Mouse (Mus musculus): ENCODE data around the gene Bricd5.

Gene Bricd5

DNA sequence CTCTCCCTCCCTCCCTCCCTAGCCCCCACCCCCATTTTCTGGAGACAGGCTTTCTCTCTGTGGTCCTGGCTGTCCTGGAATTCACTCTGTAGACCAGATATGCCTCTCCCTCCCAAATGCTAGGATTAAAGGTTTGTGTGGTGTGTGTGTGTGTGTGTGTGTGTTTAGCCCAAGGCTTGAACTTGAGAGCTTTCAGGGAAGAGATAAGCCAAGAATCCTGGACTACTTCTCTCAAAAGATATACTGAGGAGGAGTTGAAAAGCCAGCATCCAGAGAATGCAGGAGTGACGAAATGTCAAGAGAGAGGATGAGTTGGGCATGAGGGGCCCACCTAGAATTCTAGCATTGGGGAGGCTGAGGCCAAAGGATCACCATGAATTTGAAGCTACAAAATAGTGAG lies 10.8 kb upstream of the Bricd5 start:
- DNase-seq (ENCODE audit: low spot score in 2 of 2) = no peak

GRCm38 (mm10) chr17:24463374-24464133 lies 10.1 kb upstream of the Bricd5 start:
- no peak for DNase-seq (ENCODE audit: low spot score in 2 of 2)

GRCm38 (mm10) chr17:24468636-24469246 lies 4.9 kb upstream of the Bricd5 start:
- DNase-seq (ENCODE audit: low spot score in 2 of 2) = no peak

- DNase-seq (ENCODE audit: low spot score in 2 of 2) = no peak
Observed at GRCm38 (mm10) chr17:24469336-24469909, 4.3 kb upstream of the Bricd5 start.

GRCm38 (mm10) chr17:24469910-24470602 lies 3.6 kb upstream of the Bricd5 start, which contains the start of the genes E4f1 and Pgp:
E4f1 (minus strand) TSS chr17:24470313.
Pgp (plus strand) TSS chr17:24470392.
- DNase-seq (ENCODE audit: low spot score in 2 of 2) = peak; percentile 98

GRCm38 (mm10) chr17:24470701-24471527 lies 2.8 kb upstream of the Bricd5 start:
- peak in 1 of 2 experiments; percentile 37 for DNase-seq (ENCODE audit: low spot score in 2 of 2)

GRCm38 (mm10) chr17:24472512-24472911 lies 1.2 kb upstream of the Bricd5 start:
- no peak for DNase-seq (ENCODE audit: low spot score in 2 of 2)

DNA sequence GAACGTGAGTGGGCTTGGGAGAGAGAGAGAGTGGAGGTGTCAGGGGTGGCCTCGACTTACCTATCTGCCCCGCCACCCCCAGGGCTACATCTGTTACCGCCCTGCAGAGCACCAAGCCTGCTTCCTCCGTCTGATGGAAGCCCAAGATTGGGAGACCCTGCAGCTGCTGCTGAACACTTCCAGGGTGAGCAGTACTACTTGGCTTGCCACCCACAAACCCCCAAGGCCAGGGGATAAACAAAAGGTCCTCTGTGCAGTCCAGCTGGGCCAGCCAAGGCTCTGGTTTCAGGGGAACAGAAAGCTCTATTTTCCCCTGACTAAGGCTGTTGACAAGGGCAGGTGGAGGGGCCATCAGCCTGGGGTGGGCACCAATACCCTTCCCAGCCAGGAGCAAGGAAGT lies 873 bp downstream of the Bricd5 start:
- DNase-seq (ENCODE audit: low spot score in 2 of 2) = no peak

DNA sequence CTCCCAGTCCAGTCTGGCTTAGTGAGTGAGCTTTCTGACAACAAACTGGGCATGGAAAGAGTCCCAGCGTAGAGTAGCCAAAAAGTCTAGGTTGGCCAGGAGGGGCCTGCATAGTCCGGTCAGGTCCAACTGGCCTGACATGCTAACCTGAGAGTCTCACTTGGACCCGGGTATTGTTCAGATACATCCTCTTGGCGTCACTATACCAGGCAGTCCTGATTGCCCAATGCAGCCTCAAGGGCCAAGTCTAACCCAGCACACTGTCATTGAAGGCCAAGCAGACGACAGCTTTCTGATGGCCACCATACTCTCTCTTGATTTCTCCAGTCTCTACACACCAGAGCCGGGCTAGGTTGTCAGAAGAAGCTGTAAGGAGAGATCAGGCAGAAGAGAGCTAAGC lies 1.9 kb downstream of the Bricd5 start:
- no peak for DNase-seq (ENCODE audit: low spot score in 2 of 2)

DNA sequence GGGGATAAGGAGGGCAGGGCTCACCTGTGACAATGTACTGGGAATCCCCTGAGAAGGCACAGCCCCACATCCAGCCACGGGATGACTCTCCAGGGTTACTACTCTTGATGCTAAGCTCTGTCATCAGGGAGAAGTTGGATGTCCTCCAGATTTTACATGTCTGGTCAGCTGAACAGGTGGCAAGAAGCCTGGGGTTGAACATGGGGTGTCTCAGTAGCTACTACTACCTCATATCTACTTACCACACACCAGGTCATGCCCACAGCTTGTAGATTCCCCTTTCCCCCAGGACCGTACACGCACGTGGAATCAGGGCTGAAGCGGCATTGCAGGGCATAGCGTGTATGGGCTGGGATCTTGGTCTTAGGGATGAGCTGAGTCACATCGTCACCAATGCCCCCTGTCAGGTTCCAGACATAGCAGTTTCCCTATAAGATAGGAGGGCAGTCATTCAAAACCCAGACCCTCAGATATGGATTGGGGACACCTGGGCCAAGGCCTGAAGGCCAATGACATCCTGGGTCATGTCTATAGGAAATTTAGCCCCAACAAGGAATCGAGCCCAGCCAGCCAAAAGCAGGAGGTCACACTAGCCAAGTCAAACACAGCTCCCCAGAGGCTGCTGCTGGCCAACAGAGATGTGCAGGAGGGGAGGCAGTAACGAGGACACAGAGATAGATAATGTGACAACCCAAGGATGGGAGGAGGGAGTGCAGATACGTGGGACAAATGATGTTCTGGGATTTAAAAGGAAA lies 2.5 kb downstream of the Bricd5 start:
- no peak for DNase-seq (ENCODE audit: low spot score in 2 of 2)

- DNase-seq (ENCODE audit: low spot score in 2 of 2) = no peak
Observed at GRCm38 (mm10) chr17:24477053-24477984, 3.6 kb downstream of the Bricd5 start.

DNA sequence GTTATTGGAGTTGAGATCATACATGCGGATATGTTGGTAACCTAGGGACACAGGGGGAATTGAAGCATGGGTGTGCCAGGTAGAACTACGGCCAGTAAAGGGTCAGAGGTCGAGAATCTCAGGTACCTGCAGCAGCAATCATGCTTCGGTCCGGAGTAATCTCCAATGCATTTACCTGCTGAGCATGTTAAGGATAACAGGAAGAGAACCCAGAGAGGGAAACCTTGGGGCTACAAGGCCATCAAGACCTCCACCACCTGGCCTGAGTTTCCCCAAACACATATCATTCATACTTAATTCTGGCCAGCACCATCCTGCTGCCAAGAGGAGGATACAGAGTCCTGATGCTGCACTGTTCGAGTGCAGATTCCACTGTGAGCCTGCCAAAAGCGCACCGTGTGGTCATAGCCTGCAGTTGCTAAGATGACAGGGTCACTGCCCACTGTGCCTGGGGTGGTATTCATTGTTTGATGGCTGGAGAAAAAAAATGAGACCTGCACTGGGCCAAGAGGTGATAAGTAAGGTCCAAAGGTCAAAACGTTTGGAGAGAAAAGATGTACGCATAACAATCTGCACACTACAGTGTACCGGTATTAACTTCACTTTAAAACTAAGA lies 4.4 kb downstream of the Bricd5 start:
- DNase-seq (ENCODE audit: low spot score in 2 of 2) = no peak

DNA sequence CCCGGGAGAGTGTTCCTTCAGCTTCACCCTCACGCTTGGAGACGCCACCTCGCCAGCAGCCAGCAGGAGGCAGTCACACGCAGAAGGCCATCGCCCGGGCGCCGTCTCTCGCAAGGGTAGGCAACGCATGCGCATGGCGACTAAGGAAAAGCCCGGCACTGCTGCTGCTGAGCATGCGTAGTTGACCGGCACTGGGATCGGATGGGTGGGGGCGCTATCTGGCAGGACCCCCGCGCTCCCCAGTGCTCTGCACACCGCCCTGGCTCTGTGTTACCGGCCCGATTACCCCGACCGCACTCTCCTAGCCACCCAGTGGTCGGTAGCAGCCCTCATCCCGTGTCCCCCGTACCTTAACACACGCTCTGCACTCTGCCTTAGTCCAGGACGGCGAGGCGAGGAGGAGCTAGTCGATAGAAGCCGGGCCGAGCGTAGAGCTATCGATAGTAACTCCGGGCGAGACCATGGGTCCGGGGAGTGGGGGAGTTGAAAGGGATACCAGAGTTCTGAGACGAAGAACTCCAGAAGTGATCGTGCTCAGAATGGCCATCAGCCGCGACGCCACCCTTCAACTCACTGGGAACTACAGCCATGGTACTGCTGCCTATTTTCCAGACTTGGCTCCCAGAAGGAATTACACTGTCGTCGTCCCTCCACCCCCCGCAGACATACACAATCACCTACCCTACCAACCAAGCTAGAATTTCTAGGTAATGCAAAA lies 5.1 kb downstream of the Bricd5 start, which contains the start of gene Mlst8:
Mlst8 (minus strand) TSS at position 416 of the 718 bp plus-strand sequence.
- peak; percentile 95 to 98 for DNase-seq (ENCODE audit: low spot score in 2 of 2)

- DNase-seq (ENCODE audit: low spot score in 2 of 2) = no peak
Observed at GRCm38 (mm10) chr17:24479431-24479830, 5.7 kb downstream of the Bricd5 start.

DNA sequence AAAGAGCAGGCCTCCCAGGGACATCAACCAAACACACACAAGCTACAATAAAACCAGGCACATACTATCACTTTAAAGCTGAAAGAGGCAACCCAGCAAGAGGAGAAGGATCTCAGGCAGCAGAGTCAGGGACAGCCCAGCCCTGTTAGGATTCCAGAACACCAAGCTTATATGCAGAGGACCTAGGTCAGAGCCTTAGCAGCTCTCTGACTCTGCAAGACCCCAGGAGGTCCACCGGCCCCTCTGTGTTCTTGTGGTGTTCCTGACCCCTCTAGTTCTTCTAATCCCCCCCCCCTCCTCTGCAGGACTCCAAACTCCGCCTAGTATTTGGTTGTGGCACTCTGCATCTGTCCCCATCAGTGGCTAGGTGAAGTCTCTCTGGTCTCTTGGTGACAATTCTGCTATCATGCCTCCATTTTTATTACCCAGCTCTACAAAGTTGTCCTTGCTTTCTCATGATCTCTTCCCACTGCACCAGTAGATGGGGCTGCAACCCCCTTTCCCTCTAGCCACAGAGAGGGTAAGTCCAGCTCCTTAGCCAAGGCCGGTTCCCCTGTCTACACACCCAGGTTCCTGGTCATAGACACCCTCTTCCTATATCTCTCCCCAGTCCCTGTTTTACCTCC lies 6.6 kb downstream of the Bricd5 start:
- no peak for DNase-seq (ENCODE audit: low spot score in 2 of 2)

GRCm38 (mm10) chr17:24481027-24481815 lies 7.5 kb downstream of the Bricd5 start:
- DNase-seq (ENCODE audit: low spot score in 2 of 2) = no peak

- no peak for DNase-seq (ENCODE audit: low spot score in 2 of 2)
Observed at GRCm38 (mm10) chr17:24483495-24483894, 9.8 kb downstream of the Bricd5 start.

Data from urinary bladder, postnatal 4 days (tissue).